Mouse (Mus musculus) heart, adult 2 months (tissue): ENCODE results near the gene Rnf222. TPM values are rescaled to one million over a fixed set of nuclear protein-coding genes. Genes with fewer than 3 reads are reported as not detected.

Source experiments
- DNase-seq, 2 experiments: peaks; one replicate each; pipeline ENCODE4 v3.0.0; 2021
- H3K27ac ChIP-seq: fragments of 200-600 bp; 2 replicates; pipeline ENCODE4 v1.8.1; 2022
- H3K27me3 ChIP-seq: fragments of 200-500 bp; 2 replicates; pipeline ENCODE4 v1.6.1; 2012; ENCODE audit warnings: mild to moderate bottlenecking, low read length, inconsistent platforms, mixed read lengths; ENCODE audit not compliant: control insufficient read depth, insufficient read depth
- H3K36me3 ChIP-seq: fragments of 200-500 bp; 2 replicates; pipeline ENCODE4 v1.6.1; 2012; ENCODE audit warnings: low read length, inconsistent platforms; ENCODE audit not compliant: control insufficient read depth, insufficient read depth
- H3K4me1 ChIP-seq: fragments of 200-500 bp; 2 replicates; pipeline ENCODE4 v1.6.1; 2011; ENCODE audit warnings: low read length; ENCODE audit not compliant: control insufficient read depth, insufficient read depth
- H3K4me3 ChIP-seq: fragments of 200-600 bp; 2 replicates; pipeline ENCODE4 v1.8.1; 2022
- H3K79me2 ChIP-seq: fragments of 200-500 bp; replicated peaks from 2 replicates; pipeline ENCODE4 v1.6.1; 2012; ENCODE audit warnings: mild to moderate bottlenecking, inconsistent platforms, low read length, moderate library complexity, mixed read lengths; ENCODE audit not compliant: control insufficient read depth, insufficient read depth
- H3K9ac ChIP-seq: fragments of 200-500 bp; 2 replicates; pipeline ENCODE4 v1.6.1; 2012; ENCODE audit warnings: low read depth, mild to moderate bottlenecking, control low read depth, inconsistent platforms, low read length, mixed read lengths
- CTCF ChIP-seq: fragments of 200-600 bp; IDR thresholded peaks from 2 replicates; pipeline ENCODE4 v1.8.1; 2022; ENCODE audit warnings: antibody characterized with exemption, mild to moderate bottlenecking, moderate library complexity
- EP300 ChIP-seq: fragments of 200-500 bp; IDR thresholded peaks from 2 replicates; pipeline ENCODE4 v1.6.1; 2011; ENCODE audit warnings: low read depth, low read length, control low read depth; ENCODE audit not compliant: insufficient read depth
- POLR2A ChIP-seq: fragments of 200-500 bp; IDR thresholded peaks from 2 replicates; pipeline ENCODE4 v1.6.1; 2011; ENCODE audit warnings: mild to moderate bottlenecking, low read depth, low read length, control low read depth; ENCODE audit not compliant: insufficient read depth
- WGBS: fragments of 180-500 bp; shearing (Covaris S2); methylation state at CpG from one replicate; pipeline ENCODE4 v1.1.7; 2018; 5-methylcytosine and 5-hydroxymethylcytosine counted together
- intact Hi-C: fragments of 180-260 bp; cut with DNase I; formaldehyde crosslinking; loops from one replicate; pipeline ENCODE4 v1.15.1; 2025
- long read RNA-seq: library from polyadenylated mRNA; stranded (forward); transcript quantifications from one replicate; pipeline ENCODE4 v2.0.0, GENCODE M21; 2021
- polyA plus RNA-seq: library from polyadenylated mRNA; depleted of rRNA; stranded (reverse); fragments of >200 nt; gene quantifications from 2 replicates; pipeline ENCODE4 v1.2.3, GENCODE M21; 2012; rRNA removed
- total RNA-seq, 2 experiments: library from RNA; stranded (reverse); gene quantifications; 2 replicates each; pipeline ENCODE4 v1.2.3; 2021

The Rnf222 gene
- under 1 TPM; 0.07 to 0.13 TPM for total RNA-seq
- polyA plus RNA-seq, result 0.12 TPM in 2 replicates
- long read RNA-seq, result 0 reads

- no peaks in the 10 kb centered on the region for H3K79me2 ChIP-seq
- H3K27me3 ChIP-seq, result no peaks in the 10 kb centered on the region
- no peaks in the 10 kb centered on the region for H3K36me3 ChIP-seq
- WGBS, result 36% methylated on average over 6 of the region's 6 CpGs
- intact Hi-C loops, result no loop called here
- TF ChIP-seq CTCF (no peak), EP300 (no peak)
- DNase-seq, result no peak
- no peaks in the 10 kb centered on the region for H3K4me1 ChIP-seq
- H3K27ac ChIP-seq, result no peak within 1 kb of the TSS
- H3K4me3 ChIP-seq, result no peak within 1 kb of the TSS
- no peak within 1 kb of the TSS for H3K9ac ChIP-seq
These were observed at the start of gene Rnf222 for GRCm38 (mm10) chr11:68888253-68888652. Gene Rnf222, plus strand, starts transcription at chr11:68888553.

GRCm38 (mm10) chr11:68839606-68840005 lies 48.7 kb upstream of the Rnf222 start:
- TF ChIP-seq POLR2A (no peak), CTCF (no peak), EP300 (no peak)
- Histone ChIP-seq H3K27ac (no peak overlapping the region), H3K9ac (no peak overlapping the region), H3K36me3 (peaks cover 44% of the 10 kb centered on the region), H3K4me1 (no peaks in the 10 kb centered on the region; the same call in none of the 2 replicates), H3K79me2 (no peaks in the 10 kb centered on the region; the same call in 1 of the 2 replicates), H3K27me3 (no peaks in the 10 kb centered on the region), H3K4me3 (no peak overlapping the region)
- 72% methylated on average over 5 of the region's 5 CpGs for whole genome bisulfite sequencing
- intact Hi-C loops, result loop anchor here (5.0 kb wide), 1 partner anchor 33 kb away; the partner anchor contains the start of gene Ndel1
- DNase-seq, result no peak

- peak overlapping the region; percentile 48 for H3K9ac ChIP-seq
- no peak for DNase-seq
- WGBS, result 25% methylated on average over 7 of the region's 7 CpGs
- H3K27me3 ChIP-seq, result no peaks in the 10 kb centered on the region
- H3K27ac ChIP-seq, result peak overlapping the region; percentile 96
- H3K36me3 ChIP-seq, result peaks cover 46% of the 10 kb centered on the region
- H3K4me1 ChIP-seq, result peaks cover 27% of the 10 kb centered on the region
- H3K4me3 ChIP-seq, result peak overlapping the region; percentile 71
- peaks cover 10% of the 10 kb centered on the region for H3K79me2 ChIP-seq
- TF ChIP-seq CTCF, result no peak
- TF ChIP-seq POLR2A, result no peak
- no peak for TF ChIP-seq EP300
- intact Hi-C loops, result no loop called here
These were observed 37.5 kb upstream of the Rnf222 start for GRCm38 (mm10) chr11:68850862-68851261.

GRCm38 (mm10) chr11:68851644-68852485 lies 36.5 kb upstream of the Rnf222 start:
- Histone ChIP-seq H3K27me3 (no peaks in the 10 kb centered on the region), H3K4me3 (peak overlapping the region; percentile 71), H3K79me2 (peaks cover 6% of the 10 kb centered on the region), H3K27ac (peak overlapping the region; percentile 96), H3K4me1 (peaks cover 23% of the 10 kb centered on the region), H3K9ac (peak overlapping the region; percentile 98), H3K36me3 (peaks cover 36% of the 10 kb centered on the region)
- WGBS, result under 1% methylated on average over 13 of the region's 13 CpGs
- DNase-seq, result no peak
- no peak for TF ChIP-seq CTCF
- no peak for TF ChIP-seq EP300
- intact Hi-C loops, result loop anchor here (2.0 kb wide), 1 partner anchor 19 kb away; the partner anchor contains the start of gene Ndel1

- peak overlapping the region; percentile 71 for H3K4me3 ChIP-seq
- H3K79me2 ChIP-seq, result peaks cover 4% of the 10 kb centered on the region
- H3K27me3 ChIP-seq, result no peaks in the 10 kb centered on the region
- peaks cover 30% of the 10 kb centered on the region for H3K36me3 ChIP-seq
- intact Hi-C loops, result loop anchor here (2.0 kb wide), 1 partner anchor 18 kb away; the partner anchor contains the start of gene Ndel1
- DNase-seq, result peak in 1 of 2 experiments; percentile 87
- WGBS, result under 1% methylated on average over 36 of the region's 36 CpGs
- TF ChIP-seq POLR2A (no peak), CTCF (no peak), EP300 (no peak)
- peaks cover 20% of the 10 kb centered on the region for H3K4me1 ChIP-seq
- peak overlapping the region; percentile 96 for H3K27ac ChIP-seq
- peak overlapping the region; percentile 98 for H3K9ac ChIP-seq
These were observed 35.9 kb upstream of the Rnf222 start for GRCm38 (mm10) chr11:68852486-68852901.

GRCm38 (mm10) chr11:68852932-68853409 lies 35.4 kb upstream of the Rnf222 start:
- under 1% methylated on average over 42 of the region's 42 CpGs for WGBS
- Histone ChIP-seq H3K79me2 (peaks cover 4% of the 10 kb centered on the region), H3K4me3 (peak overlapping the region; percentile 71), H3K9ac (peak overlapping the region; percentile 98), H3K27ac (peak overlapping the region; percentile 96), H3K4me1 (peaks cover 19% of the 10 kb centered on the region), H3K27me3 (no peaks in the 10 kb centered on the region), H3K36me3 (peaks cover 27% of the 10 kb centered on the region)
- intact Hi-C loops, result loop anchor here (2.0 kb wide), 1 partner anchor 18 kb away; the partner anchor contains the start of gene Ndel1
- TF ChIP-seq CTCF (no peak), EP300 (peak; percentile 35), POLR2A (peak; percentile 95)
- DNase-seq, result peak; percentile 100
